Mouse (Mus musculus) layer of hippocampus, postnatal 36 days (tissue): ENCODE measurements at regions not wholly inside any gene's neighbourhood (a gene's known extent, or its start where the extent isn't known, plus 50 kb on each side); places are given as distances from the start of the nearest gene placed in this dataset.

Experiments
- DNase-seq, 2 experiments: peaks; one replicate each; pipeline ENCODE4 v3.0.0; 2022

DNA sequence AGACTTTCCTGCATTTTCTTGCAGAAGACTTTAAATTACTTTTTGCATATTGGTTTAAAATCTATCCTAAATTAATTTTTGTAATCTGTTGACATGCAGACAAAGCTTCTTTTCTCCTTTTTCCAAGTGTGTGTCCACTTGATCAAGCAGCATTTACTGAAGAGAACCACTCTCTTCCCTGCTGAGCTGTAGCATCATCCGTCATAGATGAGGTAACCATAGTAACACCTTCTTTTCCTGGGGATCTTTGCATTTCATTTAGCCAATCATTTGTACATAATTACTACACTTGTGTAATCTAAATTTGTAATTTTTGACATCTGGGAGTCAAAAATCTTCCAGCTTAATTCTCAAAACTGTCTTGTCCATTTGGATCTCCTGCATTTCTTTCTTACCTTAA, 53.2 kb upstream of the Dnajc1 start:
- DNase-seq, result no peak
